Mouse (Mus musculus): ENCODE measurements at regions not wholly inside any gene's neighbourhood (a gene's known extent, or its start where the extent isn't known, plus 50 kb on each side); places are given as distances from the start of the nearest gene placed in this dataset.
"Not testable (repeated sequence)": the region's sequence is repeated elsewhere in the genome, so short reads cannot be mapped to it uniquely, and the experiment has no call there.

DNA sequence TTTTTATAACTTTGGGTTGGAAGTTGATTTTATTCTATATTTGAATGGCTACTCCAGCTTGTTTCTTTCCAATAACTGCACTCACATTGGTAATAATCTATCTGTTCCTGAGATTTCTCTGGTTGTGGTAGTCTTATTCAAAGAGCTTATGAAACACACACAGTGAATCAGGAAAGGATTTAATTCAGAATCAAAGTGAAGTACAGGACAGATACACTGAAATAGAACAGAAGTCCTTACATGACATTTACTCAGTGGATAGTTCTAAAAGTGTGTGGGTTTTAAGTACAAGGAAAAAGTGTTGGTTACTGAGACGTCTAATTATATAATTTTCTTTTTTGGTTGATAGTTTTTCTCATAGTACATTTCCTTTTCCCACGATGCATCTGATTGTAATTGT is 859.7 kb downstream of the Rpia start:
- no peak for DNase-seq

DNA sequence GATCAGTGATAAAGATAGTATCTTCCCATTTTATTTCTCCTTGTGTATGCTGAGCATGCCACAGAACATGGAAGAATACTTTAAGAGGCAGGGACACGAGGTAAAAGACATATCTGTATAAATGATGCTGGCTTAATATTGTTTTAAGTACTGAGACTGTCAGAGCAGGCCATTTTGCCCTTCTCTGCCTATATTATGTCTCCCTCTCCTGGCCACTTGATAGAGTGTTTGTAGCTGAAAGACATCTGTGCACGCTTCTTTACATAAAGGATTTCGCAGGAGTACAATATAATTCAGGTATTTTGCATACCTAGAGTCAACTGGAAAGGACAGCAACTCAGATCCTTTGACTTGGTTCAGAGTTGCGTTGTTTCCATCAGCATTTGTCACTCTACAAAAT is 877.3 kb downstream of the Rpia start:
- DNase-seq: no peak

DNA sequence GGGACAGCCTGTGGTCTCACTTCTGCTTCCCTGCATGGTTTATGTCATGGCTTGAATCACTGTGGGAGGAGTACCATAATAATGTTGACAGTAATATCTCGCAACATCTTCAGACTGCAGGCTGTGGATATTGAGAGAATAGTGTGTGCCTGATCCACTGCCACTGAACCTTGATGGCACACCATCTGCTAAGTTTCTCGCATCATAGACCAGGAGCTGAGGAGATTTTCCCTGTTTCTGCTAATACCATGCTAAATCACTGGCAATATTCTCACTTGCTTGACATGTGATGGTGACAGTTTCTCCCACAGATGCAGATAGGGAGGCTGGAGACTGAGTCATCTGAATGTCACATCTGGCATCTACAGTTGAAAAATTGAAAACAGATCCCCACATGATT is 912.7 kb downstream of the Rpia start:
- DNase-seq: no peak

DNA sequence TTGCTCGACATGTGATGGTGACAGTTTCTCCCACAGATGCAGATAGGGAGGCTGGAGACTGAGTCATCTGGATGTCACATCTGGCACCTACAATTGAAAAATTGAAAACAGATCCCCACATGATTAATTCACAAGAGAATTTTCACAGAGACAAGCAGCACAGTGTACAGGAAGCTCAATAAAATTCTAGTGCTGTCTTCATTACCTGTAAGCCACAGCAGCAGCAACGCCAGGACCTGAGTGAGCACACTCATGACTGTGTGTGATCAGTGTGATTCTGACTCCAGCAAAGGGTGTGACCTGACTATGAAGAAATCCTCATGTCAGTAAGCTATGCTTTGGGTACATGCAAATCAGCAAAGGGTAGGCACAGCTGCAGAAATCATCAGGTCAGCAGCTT is 933.4 kb downstream of the Rpia start:
- DNase-seq: not testable (repeated sequence)

DNA sequence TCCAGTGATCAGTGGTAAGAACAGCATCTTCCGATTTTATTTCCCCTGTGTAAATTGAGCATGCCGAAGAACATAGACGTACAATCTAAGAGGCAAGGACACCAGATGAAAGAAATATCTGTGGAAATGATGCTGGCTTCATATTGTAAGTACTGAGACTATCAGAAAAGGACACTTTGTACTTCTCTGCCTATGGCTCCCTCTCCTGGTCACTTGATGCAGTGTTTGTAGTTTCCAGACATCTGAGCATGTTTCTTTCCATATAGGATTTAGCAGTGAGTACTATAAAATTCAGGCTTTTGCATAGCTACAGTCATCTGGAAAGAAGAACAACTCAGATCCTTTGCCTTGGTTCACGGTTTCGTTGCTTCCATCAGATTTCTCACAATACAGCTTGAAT is 963.4 kb downstream of the Rpia start:
- not testable (repeated sequence) for DNase-seq

DNA sequence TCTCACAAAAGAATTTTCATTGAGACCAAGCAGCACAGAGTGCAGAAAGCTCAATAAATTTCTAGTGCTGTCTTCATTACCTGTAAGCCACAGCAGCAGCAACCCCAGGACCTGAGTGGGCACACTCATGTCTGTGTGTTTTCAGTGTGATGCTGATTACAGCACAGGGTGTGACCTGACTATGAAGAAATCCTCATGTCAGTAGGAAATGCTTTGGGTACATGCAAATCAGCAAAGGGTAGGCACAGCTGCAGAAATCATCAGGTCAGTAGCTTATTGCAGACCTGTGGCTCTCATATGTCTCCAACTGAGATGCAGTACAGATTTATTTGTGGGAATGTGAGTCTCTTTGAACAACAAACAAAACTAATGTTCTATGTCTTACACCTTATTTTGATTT is 977.1 kb downstream of the Rpia start:
- not testable (repeated sequence) for DNase-seq

DNA sequence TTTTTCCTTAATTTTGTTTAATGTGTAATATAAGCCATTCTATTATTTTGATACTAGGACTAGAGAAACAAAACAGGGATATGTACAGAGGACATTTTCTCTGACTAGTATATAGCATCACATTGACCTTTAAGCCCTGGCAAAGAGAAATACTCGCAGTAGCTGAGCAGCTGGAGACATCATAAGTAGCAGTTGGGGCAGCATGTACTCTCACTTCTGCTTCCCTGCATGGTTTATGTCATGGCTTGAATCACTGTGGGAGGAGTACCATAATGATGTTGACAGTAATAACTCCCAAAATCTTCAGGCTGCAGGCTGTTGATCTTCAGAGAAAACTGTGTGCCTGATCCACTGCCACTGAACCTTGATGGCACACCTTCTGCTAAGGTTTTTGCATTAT is 977.7 kb downstream of the Rpia start:
- DNase-seq: not testable (repeated sequence)

DNA sequence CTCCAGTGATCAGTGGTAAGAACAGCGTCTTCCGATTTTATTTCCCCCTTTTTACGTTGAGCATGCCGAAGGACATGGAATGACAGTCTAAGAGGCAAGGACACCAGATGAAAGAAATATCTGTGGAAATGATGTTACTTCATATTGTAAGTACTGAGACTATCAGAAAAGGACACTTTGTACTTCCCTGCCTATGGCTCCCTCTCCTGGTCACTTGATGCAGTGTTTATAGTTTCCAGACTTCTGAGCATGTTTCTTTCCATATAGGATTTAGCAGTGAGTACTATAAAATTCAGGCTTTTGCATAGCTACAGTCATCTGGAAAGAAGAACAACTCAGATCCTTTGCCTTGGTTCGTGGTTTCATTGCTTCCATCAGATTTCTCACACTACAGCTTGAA is 1011.7 kb downstream of the Rpia start:
- not testable (repeated sequence) for DNase-seq

DNA sequence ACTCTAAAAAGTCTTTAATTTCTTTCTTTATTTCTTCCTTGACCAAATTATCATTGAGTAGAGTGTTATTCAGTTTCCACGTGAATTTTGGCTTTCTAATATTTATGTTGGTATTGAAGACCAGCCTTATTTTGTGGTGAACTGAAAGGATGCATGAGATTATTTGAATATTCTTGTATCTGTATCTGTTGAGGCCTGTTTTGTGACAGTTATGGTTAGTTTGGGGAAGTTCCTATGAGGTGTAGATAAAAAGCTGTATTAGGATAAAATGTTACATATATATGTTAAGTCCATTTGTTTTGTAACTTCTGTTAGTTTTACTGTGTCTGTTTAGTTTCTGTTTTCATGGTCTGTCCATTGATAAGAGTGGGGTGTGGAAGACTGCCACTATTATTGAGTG is 1014.7 kb downstream of the Rpia start:
- DNase-seq: not testable (repeated sequence)

DNA sequence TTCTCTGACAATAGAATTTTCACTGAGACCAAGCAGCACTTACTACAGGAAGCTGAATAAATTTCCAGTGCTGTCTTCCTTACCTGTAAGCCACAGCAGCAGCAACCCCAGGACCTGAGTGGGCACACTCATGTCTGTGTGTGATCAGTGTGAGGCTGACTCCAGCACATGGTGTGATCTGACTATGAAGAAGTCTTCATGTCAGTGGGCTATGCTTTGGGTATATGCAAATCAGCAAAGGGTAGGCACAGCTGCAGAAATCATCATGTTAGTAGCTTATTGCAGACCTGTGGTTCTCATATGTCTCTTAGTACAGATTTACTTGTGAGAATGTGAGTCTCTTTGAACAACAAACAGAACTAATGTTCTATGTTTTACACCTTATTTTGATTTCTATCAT is 1027.2 kb downstream of the Rpia start:
- no peak for DNase-seq

DNA sequence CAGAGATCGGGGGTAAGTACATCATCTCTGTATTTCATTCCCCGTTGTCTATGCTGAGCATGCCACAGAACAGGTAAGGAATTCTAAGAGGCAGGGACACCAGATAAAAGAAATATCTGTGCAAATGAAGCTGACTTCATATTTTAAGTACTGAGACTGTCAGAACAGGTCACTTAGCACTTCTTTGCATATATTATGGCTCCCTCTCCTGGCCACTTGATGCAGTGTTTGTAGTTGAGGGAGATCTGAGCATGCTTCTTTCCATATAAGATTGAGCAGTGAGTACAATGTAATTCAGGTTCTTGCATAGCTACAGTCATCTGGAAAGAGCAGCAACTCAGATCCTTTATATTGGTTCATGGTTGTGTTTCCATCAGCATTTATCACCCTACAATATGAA is 1033.4 kb downstream of the Rpia start:
- peak; percentile 0 to 1 for DNase-seq

DNA sequence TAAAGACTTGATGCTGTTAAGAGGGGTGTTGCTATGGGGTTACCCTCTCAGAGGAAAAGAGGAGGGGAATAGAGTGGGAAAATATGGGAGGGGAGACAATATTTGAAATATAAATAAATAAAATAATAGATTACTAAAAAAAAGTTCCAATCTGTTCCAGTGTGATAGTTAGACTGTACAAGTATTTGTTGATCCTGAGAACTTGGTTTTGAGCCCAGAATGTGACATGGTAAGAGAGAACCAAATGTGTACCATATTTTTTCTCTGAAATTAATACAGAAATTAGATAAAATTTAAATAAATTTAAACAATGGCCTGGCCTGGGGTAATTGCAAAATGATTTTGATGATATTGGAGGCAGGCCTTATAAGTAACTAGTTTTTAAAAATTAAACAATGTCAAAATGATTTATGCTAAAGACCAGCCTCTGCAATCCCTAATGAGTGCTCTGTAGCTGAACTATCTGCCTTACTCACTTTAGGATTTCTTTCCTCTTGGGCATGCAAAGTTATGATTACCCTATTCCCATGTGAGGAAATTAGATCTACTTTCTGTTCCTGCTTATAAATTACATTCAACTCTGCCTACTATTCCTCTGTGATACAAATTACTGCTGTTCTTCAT is 1052.9 kb downstream of the Rpia start:
- DNase-seq: no peak

DNA sequence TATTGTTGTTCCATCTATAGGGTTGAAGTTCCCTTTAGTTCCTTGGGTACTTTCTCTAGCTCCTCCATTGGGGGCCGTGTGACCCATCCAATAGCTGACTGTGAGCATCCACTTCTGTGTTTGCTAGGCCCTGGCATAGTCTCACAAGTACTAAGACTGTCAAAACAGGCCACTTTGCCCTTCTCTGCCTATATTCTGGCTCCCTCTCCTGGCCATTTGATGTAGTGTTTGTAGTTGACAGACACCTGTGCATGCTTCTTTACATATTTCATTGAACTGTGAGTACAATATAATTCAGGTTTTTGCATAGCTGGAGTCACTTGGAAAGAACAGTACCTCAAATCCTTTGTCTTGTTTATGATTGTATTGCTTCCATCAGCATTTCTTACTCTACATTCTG is 1059.2 kb downstream of the Rpia start:
- not testable (repeated sequence) for DNase-seq

DNA sequence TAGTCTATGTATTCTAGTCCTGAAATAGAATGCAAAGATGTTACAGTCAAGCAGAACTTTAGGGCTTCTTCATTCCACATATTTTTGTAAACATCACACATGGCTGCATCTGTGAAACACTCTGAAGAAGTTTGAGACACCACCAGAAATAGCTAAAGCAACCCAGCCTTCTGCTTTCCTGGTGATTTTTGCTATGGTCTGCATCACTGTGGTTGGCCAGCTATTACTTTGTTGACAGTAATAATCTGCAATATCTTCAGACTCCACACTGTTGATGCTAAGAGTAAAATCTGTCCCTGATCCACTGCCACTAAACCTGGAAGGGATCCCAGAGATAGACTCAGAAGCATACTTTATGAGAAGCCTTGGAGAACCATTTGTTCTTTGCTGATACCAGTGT is 1065.7 kb downstream of the Rpia start:
- DNase-seq: no peak

DNA sequence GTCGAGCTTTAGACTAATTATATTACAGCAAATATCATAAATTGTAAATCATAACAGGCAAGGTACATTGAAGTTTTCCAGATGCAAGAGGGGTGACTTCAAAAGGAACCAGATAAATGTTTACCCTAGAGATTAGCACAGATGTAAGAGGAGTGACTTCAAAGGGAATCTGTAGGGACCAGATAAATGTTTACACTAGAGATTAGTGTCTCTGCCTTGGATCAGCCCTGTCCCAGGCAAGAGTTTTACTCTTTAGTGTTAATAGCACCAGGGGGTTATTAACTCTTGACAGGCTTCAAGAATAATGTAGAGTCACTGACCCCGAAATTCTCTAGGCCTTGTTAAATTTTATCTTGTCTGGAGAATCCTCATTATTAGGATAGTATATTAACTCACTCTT is 1089.2 kb downstream of the Rpia start:
- DNase-seq: not testable (repeated sequence)

DNA sequence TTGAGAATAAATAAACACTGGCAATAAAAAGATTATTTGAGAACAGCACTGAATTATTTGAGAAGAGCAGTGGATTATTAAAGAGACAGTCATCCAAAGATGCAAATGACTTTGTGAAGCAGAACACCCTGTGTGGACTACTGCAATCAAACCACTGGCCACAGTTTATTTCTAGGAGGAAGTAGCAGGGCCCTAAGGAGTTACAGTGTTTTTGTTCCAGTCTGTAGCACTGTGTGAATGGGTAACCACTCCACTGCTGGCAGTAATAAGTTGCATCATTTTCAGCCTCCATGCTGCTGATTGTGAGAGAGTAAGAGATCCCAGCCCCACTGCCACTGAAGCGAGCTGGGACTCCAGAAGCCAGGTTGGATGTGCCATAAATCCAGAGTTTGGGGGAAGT is 1110.9 kb downstream of the Rpia start:
- no peak for DNase-seq

DNA sequence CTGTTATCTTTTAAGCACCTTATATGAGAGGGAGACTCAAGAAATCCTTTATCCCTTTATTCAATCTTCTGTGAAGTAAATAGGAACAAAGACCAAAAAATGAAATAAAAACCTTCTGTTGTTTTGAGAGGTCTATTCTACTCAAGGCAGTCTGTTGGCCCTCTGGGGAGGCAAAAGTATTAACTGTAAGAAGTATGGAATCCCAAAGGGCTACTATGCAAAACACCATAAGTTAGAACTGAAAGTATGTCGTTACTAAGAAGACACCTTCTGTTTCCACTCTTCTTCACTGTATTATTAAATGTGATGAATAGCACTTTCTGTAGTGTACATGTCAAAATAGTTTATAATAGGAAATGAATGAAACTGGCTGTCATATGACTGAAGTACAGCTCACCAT is 1129.6 kb downstream of the Rpia start:
- not testable (repeated sequence) for DNase-seq
